Mouse (Mus musculus): ENCODE measurements at regions not wholly inside any gene's neighbourhood (a gene's known extent, or its start where the extent isn't known, plus 50 kb on each side); places are given as distances from the start of the nearest gene placed in this dataset.

DNA sequence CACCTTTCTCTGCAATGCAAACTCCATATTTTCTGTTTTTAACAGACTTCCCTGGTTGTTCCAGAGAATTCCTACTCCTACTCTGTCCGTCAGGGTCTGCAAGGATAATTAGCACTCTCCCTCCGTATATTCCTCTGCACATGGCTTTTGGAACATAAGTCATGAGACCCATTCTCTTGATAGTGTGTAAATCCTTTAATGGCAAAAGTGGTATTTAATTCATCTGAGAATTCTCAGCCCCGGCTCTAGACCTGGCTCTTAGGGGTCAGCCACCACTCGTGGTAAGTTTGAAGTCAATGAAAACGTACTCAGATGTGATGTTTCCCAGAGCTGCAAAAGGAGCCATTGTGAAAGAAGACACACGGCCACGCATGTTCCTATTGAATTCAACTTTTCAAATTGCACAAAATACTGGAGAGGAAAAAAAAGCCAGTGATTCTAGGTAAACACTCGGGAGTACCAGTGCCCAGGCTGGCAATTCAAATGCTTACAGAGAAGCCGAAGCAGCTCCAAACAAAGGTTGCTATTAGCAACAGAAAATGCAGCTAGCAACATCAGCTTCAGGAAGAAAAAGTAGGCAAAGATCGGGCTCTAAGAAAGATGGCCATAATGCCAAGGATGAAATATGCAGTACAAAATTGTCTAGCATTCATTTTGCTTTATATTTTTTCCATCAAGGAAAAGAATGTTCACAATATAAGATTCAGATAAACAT lies 258.2 kb upstream of the Zpld1 start:
- TF ChIP-seq CTCF (IDR thresholded peaks at IDR 0.05; ENCODE audit: low read depth): no peak
- Histone ChIP-seq H3K9ac (peak overlapping the region; percentile 33; the same call in 1 of the 2 replicates), H3K4me1 (ENCODE audit: insufficient read depth) (peaks cover 13% of the 10 kb centered on the region; the same call in 1 of the 2 replicates), H3K9me3 (ENCODE audit: low read length) (no peaks in the 10 kb centered on the region), H3K4me2 (ENCODE audit: low read depth) (peak overlapping the region; percentile 38), H3K36me3 (ENCODE audit: insufficient read depth) (no peaks in the 10 kb centered on the region), H3K4me3 (ENCODE audit: low read depth, low read length) (peak overlapping the region; percentile 20), H3K27me3 (ENCODE audit: insufficient read depth, low read length) (no peaks in the 10 kb centered on the region), H3K27ac (ENCODE audit: low read depth, low read length) (peak overlapping the region; percentile 62)
- ATAC-seq (peak; percentile 90), DNase-seq (peak; percentile 77)
- WGBS: 14% methylated on average over 10 of the region's 10 CpGs

DNA sequence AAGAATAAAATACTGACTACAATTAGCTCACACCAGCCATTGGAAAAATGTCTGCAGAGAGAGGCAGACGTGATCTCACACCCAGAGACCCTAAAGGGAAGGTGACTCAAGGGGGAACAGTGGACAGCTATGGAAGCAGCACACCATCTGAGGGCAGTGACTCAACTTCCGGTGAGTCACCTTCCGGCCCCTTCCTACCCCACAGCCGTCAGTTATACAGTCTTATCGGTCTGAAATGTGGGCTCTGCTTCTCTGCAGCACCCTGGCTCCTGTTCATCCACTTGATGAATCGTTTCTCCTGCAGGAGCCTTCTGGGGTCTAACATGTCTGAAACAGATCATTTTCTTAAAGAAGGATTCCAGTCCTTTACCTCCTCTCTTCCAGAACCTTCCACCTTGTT lies 257.4 kb upstream of the Zpld1 start:
- ATAC-seq (no peak), DNase-seq (peak; percentile 3)
- Histone ChIP-seq H3K4me2 (ENCODE audit: low read depth) (0 out of 2 replicates have a peak overlapping the region, but pooled peaks have one; percentile 38), H3K4me3 (ENCODE audit: low read depth, low read length) (no peak overlapping the region), H3K9me3 (ENCODE audit: low read length) (no peaks in the 10 kb centered on the region), H3K36me3 (ENCODE audit: insufficient read depth) (no peaks in the 10 kb centered on the region), H3K27ac (ENCODE audit: low read depth, low read length) (no peak overlapping the region), H3K4me1 (ENCODE audit: insufficient read depth) (peaks cover 13% of the 10 kb centered on the region; the same call in 1 of the 2 replicates), H3K9ac (no peak overlapping the region), H3K27me3 (ENCODE audit: insufficient read depth, low read length) (no peaks in the 10 kb centered on the region)
- no peak for TF ChIP-seq CTCF (IDR thresholded peaks at IDR 0.05; ENCODE audit: low read depth)
- WGBS: 82% methylated on average over 6 of the region's 6 CpGs

DNA sequence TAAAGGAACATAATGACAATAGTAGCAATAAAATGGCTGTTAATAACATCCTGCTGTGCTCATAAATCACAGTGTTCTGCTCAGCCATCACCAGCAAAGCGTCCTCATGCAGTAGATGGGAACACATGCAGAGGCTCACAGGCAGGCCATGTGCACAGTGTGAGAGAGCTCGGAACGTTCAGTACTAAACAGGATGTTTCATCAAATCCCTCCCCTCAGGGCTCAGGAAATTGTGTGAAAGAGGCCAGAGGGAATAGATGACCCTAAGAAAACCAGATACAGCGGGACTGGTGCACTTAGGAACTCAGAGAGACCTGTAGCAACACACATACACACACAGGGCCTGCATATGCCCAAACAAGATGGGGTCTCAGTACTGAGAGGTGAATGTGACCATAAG lies 256.1 kb upstream of the Zpld1 start:
- 83% methylated on average over 4 of the region's 4 CpGs for WGBS
- DNase-seq (no peak), ATAC-seq (no peak)
- Histone ChIP-seq H3K4me3 (ENCODE audit: low read depth, low read length) (no peak overlapping the region), H3K9me3 (ENCODE audit: low read length) (no peaks in the 10 kb centered on the region), H3K36me3 (ENCODE audit: insufficient read depth) (no peaks in the 10 kb centered on the region), H3K9ac (no peak overlapping the region), H3K4me2 (ENCODE audit: low read depth) (no peak overlapping the region), H3K27ac (ENCODE audit: low read depth, low read length) (no peak overlapping the region), H3K27me3 (ENCODE audit: insufficient read depth, low read length) (no peaks in the 10 kb centered on the region), H3K4me1 (ENCODE audit: insufficient read depth) (peaks cover 13% of the 10 kb centered on the region; the same call in 1 of the 2 replicates)
- TF ChIP-seq CTCF (IDR thresholded peaks at IDR 0.05; ENCODE audit: low read depth): no peak

DNA sequence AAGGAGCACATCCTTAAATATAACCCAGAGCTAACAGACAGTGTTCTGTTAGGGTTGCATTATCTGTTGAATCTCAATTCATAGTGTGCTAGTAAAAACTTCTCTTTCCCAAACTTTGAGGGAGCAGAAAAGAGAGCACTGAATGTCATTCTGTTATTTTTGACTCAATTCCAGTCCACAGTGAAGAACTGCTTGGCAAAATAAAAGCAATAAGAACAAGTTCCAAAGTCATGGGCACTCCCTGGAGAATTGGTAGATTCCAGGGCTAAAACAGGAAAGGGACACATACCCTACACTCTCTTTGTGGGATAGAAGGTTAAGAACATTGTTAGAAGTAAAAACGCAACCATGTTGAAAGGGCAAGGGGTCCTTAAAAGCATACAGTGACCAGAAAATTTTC lies 253.6 kb upstream of the Zpld1 start:
- no peaks in the 10 kb centered on the region for H3K9me3 ChIP-seq (ENCODE audit: low read length)
- DNase-seq (no peak), ATAC-seq (peak; percentile 6; the same call in 1 of the 2 replicates)
- no peaks in the 10 kb centered on the region for H3K36me3 ChIP-seq (ENCODE audit: insufficient read depth)
- H3K4me1 ChIP-seq (ENCODE audit: insufficient read depth): peaks cover 13% of the 10 kb centered on the region; the same call in 1 of the 2 replicates
- H3K27me3 ChIP-seq (ENCODE audit: insufficient read depth, low read length): no peaks in the 10 kb centered on the region
- no peak overlapping the region for H3K4me3 ChIP-seq (ENCODE audit: low read depth, low read length)
- H3K9ac ChIP-seq: no peak overlapping the region
- 91% methylated on average over 1 of the region's 1 CpGs for WGBS
- no peak overlapping the region for H3K27ac ChIP-seq (ENCODE audit: low read depth, low read length)
- no peak overlapping the region for H3K4me2 ChIP-seq (ENCODE audit: low read depth)
- TF ChIP-seq CTCF (IDR thresholded peaks at IDR 0.05; ENCODE audit: low read depth): no peak

DNA sequence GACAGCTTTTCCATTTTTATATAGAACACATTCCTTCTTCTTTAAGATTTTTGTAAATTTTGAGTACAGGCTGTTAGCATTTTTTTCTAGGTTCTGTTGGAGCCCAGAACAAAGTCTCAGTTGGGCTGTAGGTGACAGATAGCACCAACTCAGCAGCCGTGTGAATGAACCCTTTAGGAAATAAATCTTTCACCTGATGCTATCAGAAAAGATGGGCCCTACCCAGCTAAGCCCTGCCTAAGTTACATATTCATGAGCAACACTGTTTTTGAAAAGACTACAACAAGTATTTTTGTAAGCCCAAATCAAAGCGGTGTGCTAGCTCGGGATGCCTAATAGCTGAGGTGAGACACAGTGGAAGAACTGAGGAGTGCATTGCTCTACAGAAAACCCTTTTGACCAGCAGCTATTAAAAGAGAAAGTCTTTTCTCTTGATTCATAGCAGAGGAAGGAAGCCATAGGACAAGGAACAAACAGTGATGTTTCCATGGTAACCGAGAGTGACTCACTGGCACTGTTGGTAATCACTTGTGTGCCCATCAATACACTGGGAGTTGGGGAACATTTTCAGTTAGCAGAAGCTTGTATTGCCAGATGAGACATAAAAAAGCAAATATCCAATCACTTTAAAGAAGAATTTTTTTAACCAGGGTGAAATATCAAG lies 253.0 kb upstream of the Zpld1 start:
- no peak for TF ChIP-seq CTCF (IDR thresholded peaks at IDR 0.05; ENCODE audit: low read depth)
- Histone ChIP-seq H3K27ac (ENCODE audit: low read depth, low read length) (no peak overlapping the region), H3K9me3 (ENCODE audit: low read length) (no peaks in the 10 kb centered on the region), H3K4me3 (ENCODE audit: low read depth, low read length) (no peak overlapping the region), H3K27me3 (ENCODE audit: insufficient read depth, low read length) (no peaks in the 10 kb centered on the region), H3K9ac (no peak overlapping the region), H3K36me3 (ENCODE audit: insufficient read depth) (no peaks in the 10 kb centered on the region), H3K4me2 (ENCODE audit: low read depth) (no peak overlapping the region), H3K4me1 (ENCODE audit: insufficient read depth) (peaks cover 9% of the 10 kb centered on the region; the same call in 1 of the 2 replicates)
- peak; percentile 48 for DNase-seq
- peak; percentile 86 for ATAC-seq
- 32% methylated on average over 4 of the region's 4 CpGs for WGBS

DNA sequence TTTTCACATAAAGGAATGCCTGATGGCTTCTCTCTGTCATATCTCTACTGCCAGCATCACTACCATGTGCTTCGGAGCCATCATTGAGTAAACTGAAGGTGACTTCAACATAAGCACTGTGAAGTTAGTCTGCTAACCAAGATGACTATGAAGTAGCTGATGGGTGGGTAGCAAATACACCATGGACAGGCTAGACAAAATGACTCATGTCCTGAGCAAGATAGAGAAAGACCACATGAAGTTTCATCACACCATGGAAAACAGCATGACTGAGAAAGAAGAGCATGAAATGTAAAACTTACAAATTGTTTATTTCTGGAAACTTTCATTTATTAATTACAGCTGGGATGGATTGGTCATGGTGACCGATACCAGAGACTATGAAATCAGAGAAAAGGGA lies 249.3 kb upstream of the Zpld1 start:
- Histone ChIP-seq H3K9me3 (ENCODE audit: low read length) (no peaks in the 10 kb centered on the region), H3K36me3 (ENCODE audit: insufficient read depth) (no peaks in the 10 kb centered on the region), H3K4me3 (ENCODE audit: low read depth, low read length) (no peak overlapping the region), H3K4me2 (ENCODE audit: low read depth) (no peak overlapping the region), H3K4me1 (ENCODE audit: insufficient read depth) (peaks cover 5% of the 10 kb centered on the region; the same call in 1 of the 2 replicates), H3K27me3 (ENCODE audit: insufficient read depth, low read length) (no peaks in the 10 kb centered on the region), H3K9ac (no peak overlapping the region), H3K27ac (ENCODE audit: low read depth, low read length) (no peak overlapping the region)
- no peak for ATAC-seq
- no peak for TF ChIP-seq CTCF (IDR thresholded peaks at IDR 0.05; ENCODE audit: low read depth)
- no peak for DNase-seq
- 96% methylated on average over 2 of the region's 2 CpGs for WGBS

DNA sequence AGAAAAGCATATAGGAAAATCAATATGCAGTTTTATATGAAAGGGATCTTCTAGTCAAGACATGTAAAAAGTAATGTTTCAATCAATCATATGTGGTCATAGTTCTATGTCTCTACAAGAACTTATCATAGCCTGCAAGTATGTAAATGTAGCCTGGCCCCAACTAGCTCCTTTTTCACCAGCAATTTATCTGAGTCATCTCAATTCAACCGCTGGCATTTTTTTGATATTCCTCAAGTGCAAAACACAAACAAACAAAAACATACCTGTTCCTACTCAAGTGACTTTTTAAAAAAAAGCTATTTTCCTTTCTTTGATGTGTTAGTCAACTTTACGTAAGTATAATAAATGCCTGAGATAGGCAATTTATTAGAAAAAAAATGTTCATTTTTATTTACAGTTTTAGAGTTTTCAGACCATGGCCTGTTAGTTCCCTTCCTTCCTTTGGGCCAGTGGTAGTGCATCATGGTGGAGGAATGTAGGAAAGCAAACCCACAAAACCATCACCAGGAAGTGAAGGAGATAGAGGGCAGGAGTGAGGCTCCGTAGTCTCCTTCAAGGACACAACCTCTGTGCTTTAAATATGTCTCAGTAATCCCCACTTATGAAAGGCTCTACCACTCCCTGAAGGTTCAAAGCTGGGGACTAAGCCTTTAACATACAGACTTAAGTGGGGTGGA lies 242.7 kb upstream of the Zpld1 start:
- no peak for DNase-seq
- ATAC-seq: no peak
- Histone ChIP-seq H3K27me3 (ENCODE audit: insufficient read depth, low read length) (no peaks in the 10 kb centered on the region), H3K27ac (ENCODE audit: low read depth, low read length) (no peak overlapping the region), H3K4me2 (ENCODE audit: low read depth) (no peak overlapping the region), H3K9me3 (ENCODE audit: low read length) (no peaks in the 10 kb centered on the region), H3K4me3 (ENCODE audit: low read depth, low read length) (no peak overlapping the region), H3K36me3 (ENCODE audit: insufficient read depth) (no peaks in the 10 kb centered on the region), H3K9ac (no peak overlapping the region), H3K4me1 (ENCODE audit: insufficient read depth) (no peaks in the 10 kb centered on the region)
- no peak for TF ChIP-seq CTCF (IDR thresholded peaks at IDR 0.05; ENCODE audit: low read depth)
- WGBS: 93% methylated on average over 3 of the region's 3 CpGs
